ENCODE assay signal across 8 mouse cellular contexts in the genomic region with DNA sequence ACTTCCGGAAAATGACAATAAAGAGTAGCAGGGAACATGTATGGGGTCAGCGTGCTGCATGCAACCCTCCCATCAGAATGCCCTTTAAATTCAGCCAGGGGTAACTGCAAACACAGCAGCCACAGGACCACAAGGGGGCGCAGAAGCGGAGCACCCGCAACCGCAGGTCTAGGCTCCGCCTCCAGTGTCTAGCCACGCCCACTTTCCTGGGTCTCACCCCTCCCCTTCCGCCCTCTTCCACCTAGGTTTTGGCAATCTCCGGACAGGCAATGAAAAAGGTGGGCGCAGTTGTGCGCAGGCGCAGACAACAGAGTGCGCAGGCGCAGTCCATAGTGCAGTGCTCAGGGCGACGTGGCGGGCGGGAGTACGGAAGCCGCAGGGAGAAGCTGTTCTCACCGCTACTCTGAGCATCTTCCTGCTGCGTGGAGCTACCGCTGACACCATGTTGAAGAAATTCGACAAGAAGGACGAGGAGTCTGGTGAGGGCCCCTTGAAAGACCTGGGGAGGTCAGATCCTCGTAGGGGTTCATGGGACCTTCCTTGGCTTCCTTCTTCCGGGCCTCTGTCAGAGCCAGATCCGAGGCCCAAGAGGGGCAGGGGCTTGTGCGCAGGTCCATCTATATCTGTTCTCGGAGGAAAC. TPM values are rescaled to one million over a fixed set of nuclear protein-coding genes. Genes with fewer than 3 reads are reported as not detected.
DNase-seq lines count a peak whose midpoint lies in the region; ATAC-seq lines count a peak whose summit lies in the region.

A gene (plus strand): TSS at position 221 of the 640 bp plus-strand sequence.

- peak within 1 kb of the TSS; percentile 80 for H3K27ac ChIP-seq in hindbrain, embryonic 14.5 days

- WGBS in hindbrain, embryonic 14.5 days = under 1% methylated on average over 31 of the region's 31 CpGs

- H3K27me3 ChIP-seq in hindbrain, embryonic 14.5 days (ENCODE audit: control insufficient read depth, insufficient read depth, low read length) = no peaks in the 10 kb centered on the region

- peak within 1 kb of the TSS; percentile 79 for H3K4me3 ChIP-seq in hindbrain, embryonic 14.5 days (replicated peaks; ENCODE audit: low read length)

- peaks cover 39% of the 10 kb centered on the region for H3K36me3 ChIP-seq in hindbrain, embryonic 14.5 days (replicated peaks; ENCODE audit: control insufficient read depth, insufficient read depth)

- ATAC-seq in hindbrain, embryonic 14.5 days (ENCODE audit: low FRiP score) = peak; percentile 94

- H3K4me1 ChIP-seq in hindbrain, embryonic 14.5 days (replicated peaks; ENCODE audit: control insufficient read depth, insufficient read depth, low read length) = peaks cover 9% of the 10 kb centered on the region

- H3K4me2 ChIP-seq in hindbrain, embryonic 14.5 days (replicated peaks) = peak within 1 kb of the TSS; percentile 83

- peak within 1 kb of the TSS; percentile 88 for H3K9ac ChIP-seq in hindbrain, embryonic 14.5 days

- no peaks in the 10 kb centered on the region for H3K9me3 ChIP-seq in hindbrain, embryonic 14.5 days (ENCODE audit: control insufficient read depth, low read length)

- peak; percentile 98 for DNase-seq in R1 (ENCODE audit: low read depth, low spot score)
- DNase-seq in cerebellum, postnatal 25 days = peak; percentile 100
- DNase-seq in frontal cortex, postnatal 25 days (ENCODE audit: low spot score in 2 of 2) = peak; percentile 99 to 100
- peak; percentile 100 for DNase-seq in hindbrain, embryonic 14.5 days (ENCODE audit: low spot score)
- peak; percentile 99 to 100 for DNase-seq in layer of hippocampus, postnatal 36 days
- peak; percentile 100 for DNase-seq in lung, postnatal 36 days
- peak; percentile 98 for DNase-seq in retina, postnatal 1 day
- DNase-seq in urinary bladder, adult 18-20 months (ENCODE audit: low spot score in 2 of 2) = peak; percentile 99 to 100

RNA-seq across cellular contexts. Expression of the gene that starts here (rescaled TPM):
- polyA plus RNA-seq in hindbrain, embryonic 14.5 days (2014; fragmentation: Nextera tagmentation; extraction: Ambion mirVana) = 203 and 213 TPM in 2 replicates
- total RNA-seq in layer of hippocampus, postnatal 36 days (2021) = 100 to 1,000 TPM; 238 to 252 TPM

Comparison
In these comparisons a context has a peak if more than half of its experiments do, and no peak if none do; other contexts are left out.
1. Peak in every context shown above with its lines: DNase-seq, ATAC-seq, H3K4me3 ChIP-seq and H3K27ac ChIP-seq.